Mouse (Mus musculus) lung, embryonic 16.5 days (tissue): ENCODE data around the gene St6galnac3. TPM values are rescaled to one million over a fixed set of nuclear protein-coding genes. Genes with fewer than 3 reads are reported as not detected.

ENCODE experiments used
- ATAC-seq: fragments of 200-750 bp; cut with Nextera tagmentation; 2 replicates; pipeline ENCODE4 v1.8.0; 2017; ENCODE audit warnings: low read depth, mild to moderate bottlenecking, moderate library complexity
- H3K27ac ChIP-seq: fragments of 300-500 bp; sonication (generic); 2 replicates; pipeline ENCODE4 v1.5.1; 2014; ENCODE audit warnings: mild to moderate bottlenecking, control low read depth, low read length
- H3K27me3 ChIP-seq: fragments of 300-500 bp; sonication (generic); 2 replicates; pipeline ENCODE4 v1.6.1; 2014; ENCODE audit warnings: low read depth, low read length, mixed read lengths; ENCODE audit not compliant: control insufficient read depth, insufficient read depth
- H3K36me3 ChIP-seq: fragments of 300-500 bp; sonication (generic); 2 replicates; pipeline ENCODE4 v1.6.1; 2014; ENCODE audit warnings: low read length; ENCODE audit not compliant: control insufficient read depth, insufficient read depth
- H3K4me1 ChIP-seq: fragments of 300-500 bp; sonication (generic); replicated peaks from 2 replicates; pipeline ENCODE4 v1.6.1; 2014; ENCODE audit warnings: low read length, mixed read lengths; ENCODE audit not compliant: control insufficient read depth, insufficient read depth
- H3K4me2 ChIP-seq: fragments of 300-500 bp; sonication (generic); 2 replicates; pipeline ENCODE4 v1.6.1; 2014; ENCODE audit warnings: low read depth, low read length, control low read depth
- H3K4me3 ChIP-seq: fragments of 300-500 bp; sonication (generic); 2 replicates; pipeline ENCODE4 v1.5.1; 2014; ENCODE audit warnings: mild to moderate bottlenecking, low read length, control low read depth
- H3K9ac ChIP-seq: fragments of 300-500 bp; sonication (generic); 2 replicates; pipeline ENCODE4 v1.6.1; 2014; ENCODE audit warnings: low read length, control low read depth
- H3K9me3 ChIP-seq: fragments of 300-500 bp; sonication (generic); 2 replicates; pipeline ENCODE4 v1.6.1; 2016; ENCODE audit warnings: low read length; ENCODE audit not compliant: control insufficient read depth
- WGBS: fragments of 180-500 bp; shearing (Covaris S2); extraction: QIAGEN DNeasy Blood & Tissue Kit; methylation state at CpG from one replicate; pipeline ENCODE4 v1.1.7; 2014; 5-methylcytosine and 5-hydroxymethylcytosine counted together
- polyA plus RNA-seq: library from polyadenylated mRNA; unstranded; fragments of >200 nt; fragmentation: Nextera tagmentation; extraction: Ambion mirVana; gene quantifications from 2 replicates; pipeline ENCODE4 v1.2.1, GENCODE M21; 2015

St6galnac3 gene
- polyA plus RNA-seq, 1 experiment from 2014 or later: 28.4 TPM

DNA sequence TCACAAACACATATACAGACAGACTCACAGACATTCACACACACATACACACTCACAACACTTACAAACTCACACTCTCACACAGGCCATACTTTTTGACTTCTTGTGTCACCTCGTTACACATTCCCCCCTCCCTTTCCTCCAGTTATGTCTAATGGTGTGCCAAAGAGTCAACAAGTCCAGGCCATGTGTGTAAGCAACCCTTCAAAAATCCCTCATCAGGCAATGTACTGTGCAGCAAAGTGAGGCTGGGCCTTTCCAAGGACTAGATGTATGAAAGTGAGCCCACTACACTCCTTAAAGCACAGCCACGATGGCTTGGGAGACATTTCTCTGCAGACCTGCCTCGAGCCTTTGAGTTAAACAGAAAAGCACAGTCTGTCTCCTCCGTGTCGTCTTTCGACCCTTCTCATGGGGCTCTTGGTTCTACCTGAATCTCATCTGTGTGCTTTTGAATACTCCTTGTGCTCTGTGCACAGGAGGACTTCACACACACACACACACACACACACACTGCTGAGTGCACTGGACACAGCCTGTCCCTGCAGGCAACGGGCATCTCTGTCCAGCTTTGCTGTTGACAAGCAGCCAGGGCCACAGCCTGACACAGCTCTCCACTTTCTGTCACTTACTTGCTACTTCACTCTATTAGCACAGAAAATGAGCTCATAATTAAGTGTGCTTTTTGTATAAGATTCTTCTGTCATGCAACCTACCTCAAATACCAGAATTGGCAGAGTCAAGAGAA lies 177.9 kb downstream of the St6galnac3 start:
- H3K4me1 ChIP-seq: peaks cover 7% of the 10 kb centered on the region; the same call in 1 of the 2 replicates
- H3K9me3 ChIP-seq: no peaks in the 10 kb centered on the region
- no peaks in the 10 kb centered on the region for H3K27me3 ChIP-seq
- ATAC-seq: peak; percentile 82
- H3K4me2 ChIP-seq: no peak overlapping the region
- H3K4me3 ChIP-seq: no peak overlapping the region
- H3K27ac ChIP-seq: no peak overlapping the region
- no peak overlapping the region for H3K9ac ChIP-seq
- WGBS: 62% methylated on average over 7 of the region's 7 CpGs
- no peaks in the 10 kb centered on the region for H3K36me3 ChIP-seq

DNA sequence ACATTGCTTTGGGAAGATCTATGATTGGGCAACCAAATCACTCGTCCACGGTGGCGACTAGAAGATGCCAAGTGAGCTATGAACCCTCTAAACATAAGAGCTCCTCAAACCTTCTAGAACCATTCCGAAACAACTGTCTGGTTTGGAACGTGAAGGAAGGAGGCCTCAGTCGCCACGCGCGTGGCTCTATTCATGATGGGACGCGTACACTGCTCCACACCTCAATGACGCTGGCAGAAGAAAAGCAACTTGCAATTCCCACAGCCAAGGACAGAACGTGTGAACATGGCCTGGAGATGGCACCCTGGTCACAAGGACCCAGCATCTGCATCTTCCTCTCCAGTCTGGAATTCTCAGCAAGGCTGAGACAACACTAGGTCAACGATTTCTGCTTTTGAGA lies 185.1 kb downstream of the St6galnac3 start:
- H3K9ac ChIP-seq: no peak overlapping the region
- H3K27me3 ChIP-seq: no peaks in the 10 kb centered on the region
- no peaks in the 10 kb centered on the region for H3K4me1 ChIP-seq
- H3K9me3 ChIP-seq: no peaks in the 10 kb centered on the region
- no peak overlapping the region for H3K27ac ChIP-seq
- 89% methylated on average over 14 of the region's 14 CpGs for WGBS
- H3K36me3 ChIP-seq: no peaks in the 10 kb centered on the region
- no peak for ATAC-seq
- no peak overlapping the region for H3K4me3 ChIP-seq
- no peak overlapping the region for H3K4me2 ChIP-seq

- no peak for ATAC-seq
- no peaks in the 10 kb centered on the region for H3K27me3 ChIP-seq
- H3K4me1 ChIP-seq: no peaks in the 10 kb centered on the region
- H3K9me3 ChIP-seq: no peaks in the 10 kb centered on the region
- H3K27ac ChIP-seq: no peak overlapping the region
- H3K4me3 ChIP-seq: no peak overlapping the region
- H3K9ac ChIP-seq: no peak overlapping the region
- H3K4me2 ChIP-seq: no peak overlapping the region
- no peaks in the 10 kb centered on the region for H3K36me3 ChIP-seq
- WGBS: 23% methylated on average over 2 of the region's 2 CpGs
Observed at GRCm38 (mm10) chr3:153538396-153538795, 186.6 kb downstream of the St6galnac3 start.

DNA sequence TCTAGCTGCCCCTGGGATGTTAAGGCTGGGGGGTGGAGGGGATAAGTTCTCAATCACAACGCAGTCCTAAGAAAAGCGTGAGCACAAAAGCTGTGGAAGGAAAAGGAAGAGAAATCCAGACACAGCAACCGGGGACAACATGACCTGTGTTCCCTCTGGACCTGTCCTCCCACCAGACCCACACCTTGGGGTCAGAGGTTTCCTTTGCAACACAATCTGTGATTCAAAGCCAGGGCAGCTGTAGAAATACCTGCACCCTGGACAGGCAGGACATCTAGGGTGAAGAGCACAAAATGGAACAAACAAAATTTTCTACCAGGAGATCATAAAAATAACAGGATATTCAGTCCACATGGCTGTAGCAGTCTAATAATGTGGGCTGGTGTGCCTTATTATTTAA lies 187.5 kb downstream of the St6galnac3 start:
- H3K27ac ChIP-seq: no peak overlapping the region
- no peak overlapping the region for H3K4me2 ChIP-seq
- H3K27me3 ChIP-seq: no peaks in the 10 kb centered on the region
- no peak for ATAC-seq
- no peak overlapping the region for H3K9ac ChIP-seq
- no peak overlapping the region for H3K4me3 ChIP-seq
- H3K9me3 ChIP-seq: no peaks in the 10 kb centered on the region
- no peaks in the 10 kb centered on the region for H3K4me1 ChIP-seq
- 75% methylated on average over 3 of the region's 3 CpGs for WGBS
- no peaks in the 10 kb centered on the region for H3K36me3 ChIP-seq

DNA sequence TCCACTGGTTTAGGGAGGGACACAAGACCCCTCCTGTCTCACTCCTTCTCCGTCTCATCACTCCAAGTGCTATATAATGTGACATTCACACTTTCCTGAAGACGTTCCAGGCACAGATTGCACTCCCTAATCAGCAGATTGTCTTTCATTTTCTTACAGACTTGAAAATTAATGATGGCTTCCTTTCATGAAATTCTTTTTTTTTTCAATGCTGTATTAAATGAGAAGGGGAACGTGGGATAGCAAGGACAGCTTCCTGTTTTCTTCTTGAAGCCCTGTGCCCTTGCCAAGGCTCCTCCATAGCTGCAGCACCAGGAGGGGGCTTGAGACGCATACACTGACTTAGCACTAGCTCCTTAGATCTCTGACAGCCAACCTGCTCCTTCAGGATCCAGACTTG lies 188.7 kb downstream of the St6galnac3 start:
- Histone ChIP-seq H3K36me3 (no peaks in the 10 kb centered on the region), H3K4me2 (no peak overlapping the region), H3K9ac (no peak overlapping the region), H3K4me1 (no peaks in the 10 kb centered on the region), H3K4me3 (no peak overlapping the region), H3K9me3 (no peaks in the 10 kb centered on the region), H3K27me3 (no peaks in the 10 kb centered on the region), H3K27ac (no peak overlapping the region)
- WGBS: 64% methylated on average over 4 of the region's 4 CpGs
- ATAC-seq: no peak

- 85% methylated on average over 6 of the region's 6 CpGs for WGBS
- no peak overlapping the region for H3K4me3 ChIP-seq
- ATAC-seq: no peak
Observed at GRCm38 (mm10) chr3:153529174-153529573, 195.8 kb downstream of the St6galnac3 start.

GRCm38 (mm10) chr3:153525151-153525768 lies 199.7 kb downstream of the St6galnac3 start:
- Histone ChIP-seq H3K9ac (no peak overlapping the region), H3K4me1 (no peaks in the 10 kb centered on the region), H3K36me3 (no peaks in the 10 kb centered on the region), H3K9me3 (no peaks in the 10 kb centered on the region), H3K27me3 (no peaks in the 10 kb centered on the region), H3K4me2 (no peak overlapping the region), H3K27ac (no peak overlapping the region), H3K4me3 (no peak overlapping the region)
- 78% methylated on average over 6 of the region's 6 CpGs for WGBS
- no peak for ATAC-seq

More at GRCm38 (mm10) chr3:153529174-153529573, 195.8 kb downstream of the St6galnac3 start:
- Histone ChIP-seq H3K4me2 (no peak overlapping the region), H3K27me3 (no peaks in the 10 kb centered on the region), H3K36me3 (no peaks in the 10 kb centered on the region), H3K4me1 (no peaks in the 10 kb centered on the region), H3K27ac (no peak overlapping the region), H3K9ac (no peak overlapping the region), H3K9me3 (no peaks in the 10 kb centered on the region)

DNA sequence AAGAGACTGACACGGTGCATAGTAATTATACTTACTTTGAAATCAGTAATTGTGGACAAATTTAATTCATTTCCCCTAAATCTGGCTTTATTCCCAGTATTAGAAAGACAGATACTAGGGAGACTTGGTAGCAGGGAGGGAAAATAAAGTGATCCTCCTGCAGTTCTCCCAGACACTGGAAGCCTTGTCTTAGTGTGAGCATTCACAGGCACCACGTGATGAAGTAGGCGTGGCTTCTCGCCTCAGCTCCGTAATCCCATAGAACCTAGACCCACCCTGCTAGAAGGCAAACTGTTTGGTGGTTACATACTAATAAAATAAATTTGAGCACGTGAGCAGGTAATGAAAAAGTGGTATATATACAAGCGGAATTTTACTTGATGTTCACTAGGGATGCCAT lies 208.1 kb downstream of the St6galnac3 start:
- ATAC-seq: no peak
- 72% methylated on average over 7 of the region's 7 CpGs for WGBS
- Histone ChIP-seq H3K36me3 (no peaks in the 10 kb centered on the region), H3K4me2 (no peak overlapping the region), H3K9me3 (no peaks in the 10 kb centered on the region), H3K9ac (no peak overlapping the region), H3K27me3 (no peaks in the 10 kb centered on the region), H3K4me3 (no peak overlapping the region), H3K4me1 (no peaks in the 10 kb centered on the region), H3K27ac (no peak overlapping the region)

DNA sequence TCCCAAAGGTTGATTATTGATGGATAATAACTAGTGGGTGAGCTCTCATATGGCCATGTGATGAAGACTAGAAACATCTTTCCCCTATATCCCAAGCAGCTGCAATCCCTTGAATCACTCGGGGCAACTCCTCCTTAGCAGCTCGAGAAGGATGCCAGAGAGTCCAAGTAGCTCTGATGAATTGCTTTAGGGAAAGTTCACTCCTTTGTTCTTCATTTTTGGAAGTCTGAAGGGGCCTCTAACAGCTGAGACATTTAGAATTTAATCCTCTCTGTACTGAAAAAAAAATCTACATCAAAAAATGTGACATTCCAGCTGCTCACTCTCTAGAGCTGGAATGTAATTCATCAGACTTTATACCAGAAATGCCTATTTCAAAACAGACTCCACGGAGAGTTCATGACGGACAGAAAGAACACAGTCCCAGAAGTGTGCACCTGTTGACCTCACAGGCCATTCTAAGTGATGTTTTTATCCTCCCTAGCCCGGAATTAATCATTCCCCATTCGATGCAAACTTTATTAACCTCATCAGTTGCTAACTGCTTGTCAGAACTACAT lies 211.4 kb downstream of the St6galnac3 start:
- Histone ChIP-seq H3K27ac (no peak overlapping the region), H3K9me3 (no peaks in the 10 kb centered on the region), H3K27me3 (no peaks in the 10 kb centered on the region), H3K4me1 (peaks cover 2% of the 10 kb centered on the region; the same call in 1 of the 2 replicates), H3K36me3 (no peaks in the 10 kb centered on the region), H3K4me3 (no peak overlapping the region), H3K4me2 (no peak overlapping the region), H3K9ac (no peak overlapping the region)
- peak; percentile 34; the same call in 1 of the 2 replicates for ATAC-seq
- WGBS: 36% methylated on average over 6 of the region's 6 CpGs
